In genomic region chr6:39055831-39056261, GRCm38 (mm10) we compare ENCODE assay signal across 12 mouse cellular contexts.
A peak's percentile ranks its signal among the peaks of the same experiment; 100 is the strongest.
DNase-seq lines count a peak whose midpoint lies in the region; ATAC-seq and TF ChIP-seq lines count a peak whose summit lies in the region.
"Had no signal": no experiment of that assay in that cellular context is flagged by ENCODE, and none has a peak within 500 bp of the region (broad histone marks: within the 10 kb centered on the region; RNA-seq: fewer than 3 reads in every experiment).

No protein-coding gene starts in this region.

- no peak overlapping the region for H3K4me3 ChIP-seq in hindbrain, embryonic 10.5 days
- no peak overlapping the region for H3K4me3 ChIP-seq in hindbrain, postnatal 0 days (ENCODE audit: low read length)
- no peak overlapping the region for H3K4me3 ChIP-seq in heart, embryonic 11.5 days (ENCODE audit: low read depth, low read length)
- H3K4me3 ChIP-seq in neural tube, embryonic 14.5 days (ENCODE audit: low read depth, low read length): no peak overlapping the region
- no peak overlapping the region for H3K4me3 ChIP-seq in layer of hippocampus, adult 2 months
- H3K4me3 ChIP-seq: forebrain, embryonic 12.5 days had no signal

- H3K27ac ChIP-seq in hindbrain, embryonic 10.5 days: peak overlapping the region; percentile 23; the same call in 1 of the 2 replicates
- H3K27ac ChIP-seq in hindbrain, postnatal 0 days: no peak overlapping the region
- H3K27ac ChIP-seq in heart, embryonic 11.5 days (ENCODE audit: low read depth, low read length): no peak overlapping the region
- H3K27ac ChIP-seq in neural tube, embryonic 14.5 days (ENCODE audit: low read depth, low read length): peak overlapping the region; percentile 18; the same call in 1 of the 2 replicates
- H3K27ac ChIP-seq in layer of hippocampus, adult 2 months: no peak overlapping the region
- H3K27ac ChIP-seq: forebrain, embryonic 12.5 days had no signal

- intact Hi-C loops in left cerebral cortex, postnatal 4 days (cut with DNase I): no loop called here

- H3K9me3 ChIP-seq in hindbrain, embryonic 10.5 days: no peaks in the 10 kb centered on the region
- no peaks in the 10 kb centered on the region for H3K9me3 ChIP-seq in hindbrain, postnatal 0 days (ENCODE audit: low read length)
- no peaks in the 10 kb centered on the region for H3K9me3 ChIP-seq in heart, embryonic 11.5 days (replicated peaks; ENCODE audit: control insufficient read depth, low read length)
- H3K9me3 ChIP-seq in neural tube, embryonic 14.5 days (ENCODE audit: control insufficient read depth, low read length): no peaks in the 10 kb centered on the region
- H3K9me3 ChIP-seq: forebrain, embryonic 12.5 days had no signal

- no peaks in the 10 kb centered on the region for H3K27me3 ChIP-seq in hindbrain, embryonic 10.5 days (ENCODE audit: insufficient read depth, poor library complexity, severe bottlenecking)
- no peaks in the 10 kb centered on the region for H3K27me3 ChIP-seq in hindbrain, postnatal 0 days (ENCODE audit: insufficient read depth, low read length)
- no peaks in the 10 kb centered on the region for H3K27me3 ChIP-seq in heart, embryonic 11.5 days (ENCODE audit: control insufficient read depth, insufficient read depth, low read length)
- H3K27me3 ChIP-seq in neural tube, embryonic 14.5 days (ENCODE audit: control insufficient read depth, insufficient read depth, low read length): no peaks in the 10 kb centered on the region
- H3K27me3 ChIP-seq: forebrain, embryonic 12.5 days had no signal

- H3K36me3 ChIP-seq in hindbrain, embryonic 10.5 days: no peaks in the 10 kb centered on the region
- H3K36me3 ChIP-seq in hindbrain, postnatal 0 days (ENCODE audit: insufficient read depth, low read length): no peaks in the 10 kb centered on the region
- H3K36me3 ChIP-seq in heart, embryonic 11.5 days (ENCODE audit: control insufficient read depth, insufficient read depth, low read length): no peaks in the 10 kb centered on the region
- no peaks in the 10 kb centered on the region for H3K36me3 ChIP-seq in neural tube, embryonic 14.5 days (ENCODE audit: control insufficient read depth, insufficient read depth, low read length)
- H3K36me3 ChIP-seq: forebrain, embryonic 12.5 days had no signal

- TF ChIP-seq CTCF in hindbrain, postnatal 0 days (IDR thresholded peaks at IDR 0.05; ENCODE audit: low read depth): no peak
- TF ChIP-seq CTCF in layer of hippocampus, adult 2 months (conservative IDR thresholded peaks at IDR 0.05): no peak

- H3K4me2 ChIP-seq in hindbrain, postnatal 0 days (ENCODE audit: low read depth, low read length): no peak overlapping the region
- H3K4me2 ChIP-seq in heart, embryonic 11.5 days: peak overlapping the region; percentile 7; the same call in 1 of the 2 replicates
- no peak overlapping the region for H3K4me2 ChIP-seq in neural tube, embryonic 14.5 days (ENCODE audit: low read depth, low read length)
- H3K4me2 ChIP-seq: forebrain, embryonic 12.5 days had no signal

- H3K9ac ChIP-seq in hindbrain, postnatal 0 days (replicated peaks; ENCODE audit: low read length): no peak overlapping the region
- peak overlapping the region; percentile 39; the same call in 1 of the 2 replicates for H3K9ac ChIP-seq in heart, embryonic 11.5 days (ENCODE audit: low read depth, low read length)
- H3K9ac ChIP-seq in neural tube, embryonic 14.5 days (replicated peaks; ENCODE audit: low read depth, low read length): no peak overlapping the region
- H3K9ac ChIP-seq: forebrain, embryonic 12.5 days; liver, postnatal 0 days had no signal

- H3K4me1 ChIP-seq in hindbrain, embryonic 10.5 days (replicated peaks): peaks cover 14% of the 10 kb centered on the region
- H3K4me1 ChIP-seq in hindbrain, postnatal 0 days (ENCODE audit: insufficient read depth, low read length): peaks cover 15% of the 10 kb centered on the region
- H3K4me1 ChIP-seq in heart, embryonic 11.5 days (ENCODE audit: control insufficient read depth, insufficient read depth, low read length): peaks cover 27% of the 10 kb centered on the region
- peaks cover 13% of the 10 kb centered on the region; the same call in 1 of the 2 replicates for H3K4me1 ChIP-seq in neural tube, embryonic 14.5 days (ENCODE audit: control insufficient read depth, insufficient read depth, low read length)

- WGBS in hindbrain, embryonic 10.5 days: 67% methylated on average over 7 of the region's 7 CpGs
- 38% methylated on average over 7 of the region's 7 CpGs for WGBS in hindbrain, postnatal 0 days
- 44% methylated on average over 7 of the region's 7 CpGs for WGBS in heart, embryonic 11.5 days (ENCODE audit: insufficient replicate concordance)
- WGBS in neural tube, embryonic 14.5 days: 43% methylated on average over 7 of the region's 7 CpGs

- no peak for ATAC-seq in hindbrain, postnatal 0 days
- peak; percentile 63 for ATAC-seq in activated CD4-positive, CD25-positive, alpha-beta regulatory T cell, adult 4 months
- ATAC-seq in heart, embryonic 11.5 days (replicated peaks; ENCODE audit: insufficient number of reproducible peaks, low FRiP score, low TSS enrichment): no peak
- ATAC-seq in neural tube, embryonic 14.5 days (ENCODE audit: low read depth): no peak
- ATAC-seq: liver, postnatal 0 days had no signal

- no peak for DNase-seq in hindbrain, embryonic 10.5 days (ENCODE audit: low spot score)
- no peak for DNase-seq in hindbrain, postnatal 0 days (ENCODE audit: low spot score)
- no peak for DNase-seq in left cerebral cortex, postnatal 4 days
- DNase-seq in kidney, postnatal 4 days: no peak
- DNase-seq in layer of hippocampus, adult 2 months (ENCODE audit: low spot score in 2 of 2): no peak
- DNase-seq: adrenal gland, adult 8-10 months; liver, postnatal 0 days; thymus, postnatal 36 days had no signal

Comparison
In these comparisons a context has a peak if more than half of its experiments do, and no peak if none do; other contexts are left out.
1. H3K27ac ChIP-seq: peak in hindbrain, embryonic 10.5 days (single experiment) and neural tube, embryonic 14.5 days (single experiment); none in hindbrain, postnatal 0 days (single experiment), heart, embryonic 11.5 days (single experiment) and layer of hippocampus, adult 2 months (single experiment).